Mouse (Mus musculus) left cerebral cortex, postnatal 14 days (tissue): ENCODE results near the gene Map3k12. TPM values are rescaled to one million over a fixed set of nuclear protein-coding genes. Genes with fewer than 3 reads are reported as not detected.

Experiments
- total RNA-seq, 2 experiments: library from RNA; stranded (reverse); gene quantifications; 2 replicates each; pipeline ENCODE4 v1.2.3; 2021

Gene Map3k12
- total RNA-seq, 2 experiments from 2014 or later, result 93.7 to 94.0 TPM

Other genes starting within 250 kb of the Map3k12 start
- gene Gm9918, start 246.5 kb downstream of the Map3k12 start, total RNA-seq, result not detected
- 10 to 100 TPM; 36.8 to 40.6 TPM for gene Mfsd5, start 237.6 kb downstream of the Map3k12 start, total RNA-seq
- gene Espl1, start 220.8 kb downstream of the Map3k12 start, total RNA-seq, result 1 to 10 TPM; 1.8 to 2.3 TPM
- 100 to 1,000 TPM; 313 to 315 TPM for gene Pfdn5, start 190.9 kb downstream of the Map3k12 start, total RNA-seq
- gene Myg1, start 185.4 kb downstream of the Map3k12 start, total RNA-seq, result 10 to 100 TPM; 48.2 to 51.4 TPM
- gene Aaas, start 166.3 kb downstream of the Map3k12 start, total RNA-seq, result 10 to 100 TPM; 17.5 to 18.8 TPM
- gene Sp7, start 149.9 kb downstream of the Map3k12 start, total RNA-seq, result under 1 TPM; 0.26 to 0.53 TPM
- gene Sp1, start 110.9 kb downstream of the Map3k12 start, total RNA-seq, result 10 to 100 TPM; 23.2 to 24.5 TPM
- gene Amhr2, start 71.7 kb downstream of the Map3k12 start, total RNA-seq, result under 1 TPM; 0.51 to 0.75 TPM
- 10 to 100 TPM; 22.3 to 24.8 TPM for gene Prr13, start 58.0 kb downstream of the Map3k12 start, total RNA-seq
- gene Pcbp2, start 46.5 kb downstream of the Map3k12 start, total RNA-seq, result 100 to 1,000 TPM; 436 to 453 TPM
- gene Gm10337, start 13.3 kb downstream of the Map3k12 start, total RNA-seq, result not detected
- 10 to 100 TPM; 32.4 to 34.2 TPM for gene Tarbp2, start 1.1 kb upstream of the Map3k12 start, total RNA-seq
- gene Npff, start 7.9 kb upstream of the Map3k12 start, total RNA-seq, result 1 to 10 TPM; 1.6 to 3.7 TPM
- 1 to 10 TPM in 1 of 2 experiments, not detected in 1; 1.4 TPM for gene Gm28047, start 108.0 kb upstream of the Map3k12 start, total RNA-seq
- gene Atf7, start 108.4 kb upstream of the Map3k12 start, total RNA-seq, result 10 to 100 TPM; 24.5 to 29.6 TPM
- 10 to 100 TPM; 13.4 to 14.4 TPM for gene Atp5g2, start 155.3 kb upstream of the Map3k12 start, total RNA-seq
- 10 to 100 TPM; 56.9 to 58.4 TPM for gene Calcoco1, start 205.1 kb upstream of the Map3k12 start, total RNA-seq